Mouse (Mus musculus) hindbrain, embryonic 12.5 days (tissue): ENCODE data around the gene Pigv. TPM values are rescaled to one million over a fixed set of nuclear protein-coding genes. Genes with fewer than 3 reads are reported as not detected.
A peak's percentile ranks its signal among the peaks of the same experiment; 100 is the strongest.

Source experiments
- ATAC-seq: fragments of 200-750 bp; cut with Nextera tagmentation; 2 replicates; pipeline ENCODE4 v1.8.0; 2017; ENCODE audit warnings: moderate TSS enrichment; ENCODE audit not compliant: low FRiP score
- H3K27ac ChIP-seq: fragments of 300-500 bp; sonication (generic); 2 replicates; pipeline ENCODE4 v1.5.1; 2016; ENCODE audit warnings: mild to moderate bottlenecking
- H3K27me3 ChIP-seq: fragments of 300-500 bp; sonication (generic); 2 replicates; pipeline ENCODE4 v1.6.1; 2016; ENCODE audit warnings: mild to moderate bottlenecking
- H3K36me3 ChIP-seq: fragments of 300-500 bp; sonication (generic); 2 replicates; pipeline ENCODE4 v1.6.1; 2016; ENCODE audit warnings: mild to moderate bottlenecking
- H3K4me1 ChIP-seq: fragments of 300-500 bp; sonication (generic); 2 replicates; pipeline ENCODE4 v1.6.1; 2016
- H3K4me2 ChIP-seq: fragments of 300-500 bp; sonication (generic); replicated peaks from 2 replicates; pipeline ENCODE4 v1.6.1; 2016; ENCODE audit warnings: mild to moderate bottlenecking
- H3K4me3 ChIP-seq: fragments of 300-500 bp; sonication (generic); 2 replicates; pipeline ENCODE4 v1.5.1; 2016; ENCODE audit warnings: mild to moderate bottlenecking
- H3K9ac ChIP-seq: fragments of 300-500 bp; sonication (generic); 2 replicates; pipeline ENCODE4 v1.6.1; 2016; ENCODE audit warnings: mild to moderate bottlenecking, moderate library complexity
- H3K9me3 ChIP-seq: fragments of 300-500 bp; sonication (generic); replicated peaks from 2 replicates; pipeline ENCODE4 v1.6.1; 2016; ENCODE audit warnings: mild to moderate bottlenecking
- WGBS: fragments of 180-500 bp; shearing (Covaris S2); methylation state at CpG from one replicate; pipeline ENCODE4 v1.1.7; 2016; 5-methylcytosine and 5-hydroxymethylcytosine counted together
- polyA plus RNA-seq: library from polyadenylated mRNA; unstranded; fragments of >200 nt; fragmentation: Nextera tagmentation; extraction: Ambion mirVana; gene quantifications from 2 replicates; pipeline ENCODE4 v1.2.1, GENCODE M21; 2016

Pigv gene
- polyA plus RNA-seq, 1 experiment from 2014 or later: 18.6 TPM

GRCm38 (mm10) chr4:133687126-133687525 is 14.7 kb upstream of the Pigv start:
- ATAC-seq: no peak
- Histone ChIP-seq H3K27me3 (no peaks in the 10 kb centered on the region), H3K9me3 (no peaks in the 10 kb centered on the region), H3K9ac (no peak overlapping the region), H3K36me3 (peaks cover 98% of the 10 kb centered on the region), H3K4me1 (peaks cover 8% of the 10 kb centered on the region), H3K27ac (no peak overlapping the region), H3K4me3 (no peak overlapping the region), H3K4me2 (no peak overlapping the region)
- WGBS: 83% methylated on average over 5 of the region's 5 CpGs

DNA sequence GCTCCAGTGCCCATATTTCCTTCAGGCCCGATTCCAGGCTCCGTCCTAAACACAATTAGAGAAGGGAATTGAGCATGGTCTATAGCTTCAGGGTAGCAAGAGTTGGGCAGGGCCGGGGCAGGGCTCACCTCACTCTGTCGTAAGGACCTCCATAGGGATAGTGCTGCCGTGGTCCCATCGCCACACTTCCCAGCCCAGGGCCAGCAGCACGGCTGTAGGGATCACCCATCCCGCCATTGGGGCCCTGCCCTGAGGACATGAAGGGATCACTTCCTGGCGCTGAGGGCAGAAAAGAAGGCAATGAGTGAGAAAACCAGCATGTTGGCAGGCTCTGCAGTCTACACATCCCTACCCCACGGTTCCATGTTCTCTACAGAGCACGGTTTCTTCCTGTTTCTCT is 14.1 kb upstream of the Pigv start:
- Histone ChIP-seq H3K9me3 (no peaks in the 10 kb centered on the region), H3K4me1 (peaks cover 8% of the 10 kb centered on the region), H3K27me3 (no peaks in the 10 kb centered on the region), H3K36me3 (peaks cover 98% of the 10 kb centered on the region), H3K4me3 (no peak overlapping the region), H3K4me2 (no peak overlapping the region), H3K9ac (no peak overlapping the region), H3K27ac (no peak overlapping the region)
- 86% methylated on average over 11 of the region's 11 CpGs for WGBS
- no peak for ATAC-seq

DNA sequence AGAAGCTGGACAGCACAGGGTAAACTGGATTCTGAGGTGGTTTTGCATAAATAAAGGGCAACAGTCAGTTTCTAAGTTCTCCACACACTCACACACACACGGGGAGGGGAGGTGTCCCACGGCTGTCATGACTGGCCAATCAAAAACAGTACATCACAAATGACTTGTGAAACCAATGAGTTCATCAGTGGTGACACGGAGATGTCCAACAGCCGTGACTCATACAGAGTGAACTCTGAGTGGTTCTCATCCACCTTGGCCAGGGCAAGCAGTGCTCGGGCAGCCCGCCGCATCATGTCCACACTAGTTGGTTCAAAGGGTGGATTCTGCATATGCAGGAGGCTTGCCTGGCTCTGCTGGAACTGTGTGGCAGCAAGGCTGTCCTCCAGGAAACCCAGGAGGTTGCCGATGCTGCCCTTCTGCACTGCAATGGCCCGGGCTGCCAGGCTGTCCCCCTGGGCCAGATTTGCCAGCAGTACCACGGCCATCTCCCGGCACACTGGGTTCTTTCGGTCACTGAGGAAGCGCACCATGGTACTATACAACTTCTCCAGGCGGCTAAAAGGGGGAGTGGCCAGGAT is 7.8 kb upstream of the Pigv start:
- Histone ChIP-seq H3K9ac (no peak overlapping the region), H3K4me3 (no peak overlapping the region), H3K27me3 (no peaks in the 10 kb centered on the region), H3K4me2 (no peak overlapping the region), H3K9me3 (no peaks in the 10 kb centered on the region), H3K27ac (no peak overlapping the region), H3K4me1 (peaks cover 19% of the 10 kb centered on the region), H3K36me3 (peaks cover 66% of the 10 kb centered on the region)
- ATAC-seq: no peak
- whole genome bisulfite sequencing: 86% methylated on average over 14 of the region's 14 CpGs

GRCm38 (mm10) chr4:133679629-133680028 is 7.2 kb upstream of the Pigv start:
- Histone ChIP-seq H3K4me1 (peaks cover 20% of the 10 kb centered on the region), H3K27ac (no peak overlapping the region), H3K36me3 (peaks cover 59% of the 10 kb centered on the region), H3K9me3 (no peaks in the 10 kb centered on the region), H3K27me3 (no peaks in the 10 kb centered on the region), H3K4me3 (no peak overlapping the region), H3K4me2 (no peak overlapping the region), H3K9ac (no peak overlapping the region)
- 93% methylated on average over 7 of the region's 7 CpGs for WGBS
- no peak for ATAC-seq

DNA sequence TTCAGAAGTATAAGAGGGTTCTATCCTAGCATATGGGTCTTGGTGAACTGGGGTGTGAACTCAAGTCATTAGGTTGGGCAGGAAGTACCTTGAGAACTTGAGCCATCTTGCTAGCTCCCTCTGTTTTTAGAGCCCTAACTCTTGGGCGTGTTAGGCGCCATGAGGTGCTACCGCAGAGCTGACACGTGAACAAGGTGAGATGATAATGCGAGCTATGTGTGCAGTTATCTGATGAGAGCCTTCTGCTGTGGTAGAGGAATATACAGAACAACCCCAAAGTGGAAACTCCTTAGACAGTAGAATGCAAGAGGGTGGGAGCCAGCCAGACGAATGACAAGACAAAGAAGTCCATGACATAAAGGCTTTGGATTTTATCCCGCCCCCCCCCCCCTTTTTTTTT is 4.8 kb upstream of the Pigv start:
- no peak overlapping the region for H3K4me2 ChIP-seq
- H3K9ac ChIP-seq: no peak overlapping the region
- WGBS: 74% methylated on average over 7 of the region's 7 CpGs
- no peak for ATAC-seq
- no peaks in the 10 kb centered on the region for H3K9me3 ChIP-seq
- no peak overlapping the region for H3K4me3 ChIP-seq
- no peak overlapping the region for H3K27ac ChIP-seq
- peaks cover 32% of the 10 kb centered on the region for H3K4me1 ChIP-seq
- H3K36me3 ChIP-seq: peaks cover 37% of the 10 kb centered on the region
- no peaks in the 10 kb centered on the region for H3K27me3 ChIP-seq

- no peak overlapping the region for H3K9ac ChIP-seq
- no peaks in the 10 kb centered on the region for H3K9me3 ChIP-seq
- peaks cover 37% of the 10 kb centered on the region for H3K4me1 ChIP-seq
- no peaks in the 10 kb centered on the region for H3K27me3 ChIP-seq
- peaks cover 26% of the 10 kb centered on the region for H3K36me3 ChIP-seq
- no peak overlapping the region for H3K4me3 ChIP-seq
- no peak for ATAC-seq
- 26% methylated on average over 3 of the region's 3 CpGs for WGBS
- H3K27ac ChIP-seq: peak overlapping the region; percentile 78
- peak overlapping the region; percentile 13; the same call in 1 of the 2 replicates for H3K4me2 ChIP-seq
These were observed 3.7 kb upstream of the Pigv start for GRCm38 (mm10) chr4:133676189-133676588.

DNA sequence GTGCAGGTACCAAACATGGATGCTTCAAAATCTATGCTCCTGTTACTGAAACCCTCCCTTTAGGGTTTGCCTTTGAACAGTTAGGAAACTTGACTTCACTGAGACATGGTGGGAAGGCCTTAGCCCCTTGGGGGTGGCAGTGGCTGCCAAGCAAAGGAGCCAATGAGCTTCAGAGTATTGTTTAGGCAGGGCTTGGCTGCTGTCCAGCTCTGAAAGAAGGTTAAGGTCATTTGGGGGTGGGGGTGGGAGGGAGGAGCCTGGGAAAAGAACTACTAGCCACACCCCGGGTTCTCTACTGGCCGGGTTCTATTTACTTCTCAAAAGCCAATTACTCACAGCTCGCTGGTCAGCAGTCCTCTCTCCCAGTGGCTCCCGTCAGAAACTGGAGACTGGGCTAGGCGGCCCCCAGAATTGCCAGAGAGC is 3.2 kb upstream of the Pigv start:
- 3% methylated on average over 5 of the region's 5 CpGs for WGBS

DNA sequence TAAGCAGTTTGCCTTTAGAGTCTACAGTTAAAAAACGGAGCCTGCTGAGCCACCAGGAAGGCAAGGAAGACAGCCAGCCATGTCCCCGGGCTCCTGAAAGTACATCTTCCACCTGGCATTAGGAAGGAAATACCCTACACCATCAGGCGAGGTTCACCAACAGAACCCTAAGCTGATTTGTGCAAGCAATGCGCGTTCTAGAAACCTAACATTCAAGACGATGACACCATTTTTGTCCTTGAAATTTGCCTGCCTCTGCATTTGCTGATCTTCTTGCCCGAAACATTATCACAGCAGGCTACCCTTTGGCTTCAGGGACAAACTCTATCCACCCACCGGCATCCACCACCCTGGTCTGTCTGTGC is 1.9 kb upstream of the Pigv start:
- Histone ChIP-seq H3K27ac (0 out of 2 replicates have a peak overlapping the region, but pooled peaks have one; percentile 23), H3K9ac (no peak overlapping the region), H3K4me2 (peak overlapping the region; percentile 22; the same call in 1 of the 2 replicates), H3K4me1 (peaks cover 51% of the 10 kb centered on the region), H3K27me3 (no peaks in the 10 kb centered on the region), H3K4me3 (no peak overlapping the region), H3K36me3 (peaks cover 8% of the 10 kb centered on the region), H3K9me3 (no peaks in the 10 kb centered on the region)
- 72% methylated on average over 8 of the region's 8 CpGs for WGBS
- no peak for ATAC-seq

More for the DNA sequence above, 3.2 kb upstream of the Pigv start:
- Histone ChIP-seq H3K4me2 (0 out of 2 replicates have a peak overlapping the region, but pooled peaks have one; percentile 13), H3K27ac (peak overlapping the region; percentile 78), H3K9me3 (no peaks in the 10 kb centered on the region), H3K4me3 (no peak overlapping the region), H3K36me3 (peaks cover 20% of the 10 kb centered on the region), H3K4me1 (peaks cover 42% of the 10 kb centered on the region), H3K9ac (no peak overlapping the region), H3K27me3 (no peaks in the 10 kb centered on the region)
- ATAC-seq: peak; percentile 53

GRCm38 (mm10) chr4:133673666-133674330 is 1.4 kb upstream of the Pigv start:
- H3K36me3 ChIP-seq: peaks cover 7% of the 10 kb centered on the region; the same call in 1 of the 2 replicates
- H3K4me2 ChIP-seq: peak overlapping the region; percentile 22; the same call in 1 of the 2 replicates
- peaks cover 51% of the 10 kb centered on the region for H3K4me1 ChIP-seq
- H3K27me3 ChIP-seq: no peaks in the 10 kb centered on the region
- no peaks in the 10 kb centered on the region for H3K9me3 ChIP-seq
- no peak overlapping the region for H3K9ac ChIP-seq
- H3K27ac ChIP-seq: peak overlapping the region; percentile 44; the same call in 1 of the 2 replicates
- 45% methylated on average over 10 of the region's 10 CpGs for WGBS
- no peak for ATAC-seq
- H3K4me3 ChIP-seq: no peak overlapping the region

DNA sequence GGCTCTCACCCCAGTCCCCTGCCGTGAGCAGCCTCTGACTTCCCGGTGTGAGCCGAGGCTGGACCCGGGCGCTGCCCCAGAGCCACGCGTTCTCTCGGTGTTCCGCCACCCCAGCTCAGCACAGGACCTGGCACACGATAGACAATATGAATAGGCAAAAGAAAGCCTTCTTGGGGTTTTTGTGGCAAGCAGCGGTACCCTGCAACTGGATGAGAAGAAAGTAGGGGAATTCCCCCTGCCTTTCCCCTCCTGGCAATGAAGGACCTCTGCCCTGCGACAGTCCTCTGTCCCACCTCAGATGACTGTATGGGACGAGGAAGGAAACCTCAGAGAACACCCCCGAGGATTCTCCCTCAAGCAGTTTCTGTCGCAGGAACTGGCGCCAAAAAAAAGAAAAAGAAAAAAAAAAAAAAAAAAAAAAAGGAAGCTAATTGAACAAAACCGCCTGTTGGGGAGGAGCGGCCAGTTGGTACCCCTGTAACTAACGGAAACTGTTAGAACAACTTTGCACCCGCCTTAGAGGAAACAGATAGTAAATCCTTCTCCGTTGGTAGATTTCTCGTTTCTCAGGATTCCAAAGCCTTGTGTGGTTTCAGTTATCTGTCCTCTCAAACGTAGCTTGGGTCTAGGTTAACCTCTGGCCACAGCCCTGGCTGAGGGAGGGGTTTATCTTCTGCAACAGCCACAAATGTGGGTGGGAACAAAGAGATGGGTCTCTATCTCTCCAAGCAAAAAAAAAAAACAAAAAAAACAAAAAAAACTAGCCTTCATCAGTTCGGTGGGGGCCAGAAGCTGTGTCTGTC is 599 bp upstream of the Pigv start:
- Histone ChIP-seq H3K36me3 (peaks cover 5% of the 10 kb centered on the region; the same call in 1 of the 2 replicates), H3K9me3 (no peaks in the 10 kb centered on the region), H3K4me1 (peaks cover 51% of the 10 kb centered on the region), H3K4me2 (peak overlapping the region; percentile 73), H3K4me3 (peak overlapping the region; percentile 67), H3K27ac (peak overlapping the region; percentile 98), H3K27me3 (no peaks in the 10 kb centered on the region), H3K9ac (peak overlapping the region; percentile 82)
- 5% methylated on average over 24 of the region's 24 CpGs for whole genome bisulfite sequencing
- ATAC-seq: peak; percentile 3; the same call in 1 of the 2 replicates

DNA sequence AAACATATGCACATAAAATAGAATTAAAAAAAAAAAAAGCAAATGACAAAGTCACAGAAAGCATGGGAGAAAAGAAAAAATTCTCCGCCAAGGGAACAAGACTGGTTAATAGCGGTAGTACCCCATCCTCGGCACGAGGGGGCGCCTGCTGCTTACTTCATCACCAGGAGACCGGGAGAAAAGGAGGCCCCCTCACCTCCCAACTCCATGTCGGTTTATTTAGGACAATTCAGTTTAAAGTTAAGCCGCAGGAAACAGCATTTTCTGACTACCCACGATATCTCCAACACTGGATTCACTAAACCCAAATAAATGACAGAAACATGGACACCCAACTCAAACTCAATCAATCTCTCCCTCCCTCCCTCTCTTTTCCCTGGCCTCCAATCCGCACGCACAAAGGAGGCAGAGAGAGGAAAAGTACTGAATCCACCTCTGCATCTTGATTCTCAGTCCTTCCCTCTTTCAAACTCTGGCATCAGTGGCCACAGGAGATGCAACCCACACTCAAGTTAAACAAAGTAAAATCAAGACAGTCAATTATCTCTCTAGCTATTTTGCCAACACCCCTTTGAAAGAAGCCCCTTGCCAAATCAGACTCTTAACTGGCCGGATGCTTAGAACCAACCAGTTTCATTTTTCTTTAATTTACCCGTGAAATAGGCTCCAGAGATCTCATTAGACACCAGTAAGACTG is 1.1 kb downstream of the Pigv start:
- no peak for ATAC-seq
- H3K4me1 ChIP-seq: peaks cover 41% of the 10 kb centered on the region

More for the DNA sequence above, 1.1 kb downstream of the Pigv start:
- Histone ChIP-seq H3K27ac (peak overlapping the region; percentile 98), H3K9me3 (no peaks in the 10 kb centered on the region), H3K4me2 (peak overlapping the region; percentile 73), H3K36me3 (peaks cover 5% of the 10 kb centered on the region; the same call in 1 of the 2 replicates), H3K27me3 (no peaks in the 10 kb centered on the region), H3K9ac (peak overlapping the region; percentile 82), H3K4me3 (peak overlapping the region; percentile 67)
- 5% methylated on average over 11 of the region's 13 CpGs for WGBS
